Mouse (Mus musculus) B cell, adult (primary cell): ENCODE results near the gene Wdr27. TPM values are rescaled to one million over a fixed set of nuclear protein-coding genes. Genes with fewer than 3 reads are reported as not detected.

ENCODE experiments used
- total RNA-seq: library from RNA; stranded (reverse); gene quantifications from 4 replicates; pipeline ENCODE4 v1.2.4, GENCODE M21; 2023; ENCODE audit not compliant: inconsistent age

Gene Wdr27
- not detected in 4 replicates for total RNA-seq

DNA sequence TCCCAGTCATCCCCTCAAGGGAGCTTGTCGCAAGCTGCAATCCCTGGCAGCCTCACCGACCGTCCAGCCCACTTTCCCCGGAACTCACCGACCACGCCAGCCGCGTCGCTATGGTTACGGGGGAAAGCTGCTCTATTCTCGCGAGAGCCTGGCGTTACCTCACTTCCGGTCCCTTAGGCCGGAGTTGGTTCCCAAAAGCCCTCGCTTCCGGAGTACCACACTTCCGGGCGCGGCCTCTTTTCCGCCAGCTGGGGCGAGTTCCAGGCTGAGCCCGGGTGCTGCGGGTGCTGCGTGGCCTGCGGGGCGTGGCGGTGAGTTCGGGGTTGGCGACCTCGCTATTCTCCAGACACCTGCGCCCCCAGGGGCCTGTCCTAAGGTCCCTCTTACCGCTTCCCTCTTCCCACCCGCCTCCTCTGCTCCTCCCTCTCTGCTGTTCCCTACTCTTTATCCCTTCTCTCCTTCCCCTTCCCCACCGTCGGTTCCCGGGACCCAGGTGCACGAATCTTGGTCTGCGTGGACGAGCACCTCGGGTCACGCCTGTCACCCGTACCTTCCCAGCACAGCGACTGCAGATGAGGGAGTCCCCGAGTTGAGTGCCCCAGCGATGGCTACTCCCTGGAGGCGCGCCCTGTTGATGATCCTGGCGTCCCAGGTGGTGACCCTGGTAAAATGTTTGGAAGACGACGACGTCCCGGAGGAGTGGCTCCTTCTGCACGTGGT is at the start of gene Wdr27, which contains the start of gene 1600012H06Rik:
Gene Wdr27 (minus strand): TSS at position 150 of the 720 bp plus-strand sequence.
Gene 1600012H06Rik (plus strand): TSS at position 176 of the 720 bp plus-strand sequence.

DNA sequence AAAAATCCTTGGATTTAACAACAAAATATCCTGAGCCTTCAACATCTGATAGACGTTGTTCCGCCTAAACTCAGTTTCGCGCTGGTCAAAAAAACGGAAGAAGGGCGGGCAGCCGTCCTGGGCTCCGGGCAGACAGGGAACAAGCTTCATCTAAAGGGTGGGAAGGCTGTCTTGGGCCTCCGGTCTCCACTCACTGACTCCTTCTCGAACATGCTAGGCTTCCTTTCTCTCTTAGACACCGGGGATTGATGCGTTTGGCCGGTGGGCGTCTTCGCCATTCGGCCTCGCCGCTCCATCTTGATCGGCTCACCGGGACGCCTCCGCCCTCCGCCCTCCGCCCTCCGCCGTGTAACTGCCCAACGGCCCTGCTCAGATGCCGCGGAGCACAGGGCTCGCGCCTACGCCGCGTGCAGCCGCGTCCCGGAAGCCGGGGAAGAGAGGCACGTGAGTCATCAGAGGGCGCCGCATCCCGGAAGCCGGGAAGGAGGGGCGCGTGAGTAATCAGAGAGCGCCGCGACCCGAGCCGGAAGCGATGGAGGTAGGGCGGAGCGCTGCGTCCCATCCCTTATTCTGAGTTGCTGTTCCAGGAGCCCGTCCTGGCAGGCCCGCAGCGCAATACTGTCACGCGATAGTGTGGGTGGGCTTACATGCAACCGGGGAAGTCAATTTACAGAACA is 35.5 kb upstream of the Wdr27 start, which contains the start of the genes 9030025P20Rik and Gm3417:
Gene 9030025P20Rik (plus strand): TSS at position 107 of the 677 bp plus-strand sequence.
Gene Gm3417 (minus strand): TSS at position 429 of the 677 bp plus-strand sequence.

DNA sequence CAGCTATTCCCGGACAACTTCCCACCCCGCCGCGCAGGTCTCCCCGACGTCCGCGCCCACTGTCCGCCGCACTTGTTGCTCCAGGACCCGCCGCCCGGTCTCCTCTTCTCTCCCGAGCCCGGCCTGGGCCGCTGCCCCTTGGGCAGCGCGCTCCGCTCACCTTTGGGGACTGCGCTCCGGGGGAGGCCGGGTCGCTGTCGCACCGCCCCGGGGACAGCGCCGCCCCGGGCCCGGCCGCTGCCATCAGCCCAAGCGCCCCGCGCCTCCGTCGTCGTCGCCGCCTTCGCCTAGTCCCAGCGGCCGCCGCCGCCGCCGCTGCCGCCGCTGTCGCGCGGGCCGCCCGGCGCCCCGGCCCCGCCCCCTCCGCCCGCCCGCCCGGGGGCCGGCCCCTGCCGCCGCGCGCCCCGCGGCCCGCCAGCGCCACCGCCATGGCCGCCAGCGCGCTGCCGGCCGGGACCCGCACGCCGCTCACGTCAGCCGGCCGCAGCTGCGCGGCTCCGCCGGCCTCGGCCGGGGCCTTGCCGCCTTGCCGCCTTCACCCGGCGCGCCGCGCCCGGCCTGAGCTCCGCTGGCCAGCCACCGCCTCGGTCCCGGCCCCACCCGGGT is 18.1 kb upstream of the Wdr27 start, which contains the start of gene Phf10:
Gene Phf10 (minus strand): TSS at position 323 of the 606 bp plus-strand sequence.

Other genes starting within 250 kb of the Wdr27 start
- not detected in 4 replicates for gene Thbs2, start 248.9 kb downstream of the Wdr27 start, total RNA-seq
- 17.1 to 24.2 TPM (median 20.5 TPM) in 4 replicates for gene 1600012H06Rik, start within 50 bp of the Wdr27 start, total RNA-seq
- 30.2 to 32.7 TPM (median 32.0 TPM) in 4 replicates for gene Phf10, start 18.1 kb upstream of the Wdr27 start, total RNA-seq
- gene 9030025P20Rik, start 35.3 kb upstream of the Wdr27 start, total RNA-seq, result 20.9 to 25.3 TPM (median 24.0 TPM) in 4 replicates
- not detected in 4 replicates for gene Gm3417, start 35.6 kb upstream of the Wdr27 start, total RNA-seq
- 7.4 to 10.8 TPM (median 9.1 TPM) in 4 replicates for gene Gm3435, start 67.0 kb upstream of the Wdr27 start, total RNA-seq
- 142 to 179 TPM (median 168 TPM) in 4 replicates for gene Ermard, start 98.0 kb upstream of the Wdr27 start, total RNA-seq
- 1.1 to 1.6 TPM in 2 of 4 replicates, not detected in the others for gene Tcte3, start 98.3 kb upstream of the Wdr27 start, total RNA-seq
- gene Gm3448, start 98.4 kb upstream of the Wdr27 start, total RNA-seq, result 10.0 to 14.4 TPM (median 11.8 TPM) in 4 replicates